Comparison of ENCODE assay signal across 10 mouse cellular contexts in the genomic region with DNA sequence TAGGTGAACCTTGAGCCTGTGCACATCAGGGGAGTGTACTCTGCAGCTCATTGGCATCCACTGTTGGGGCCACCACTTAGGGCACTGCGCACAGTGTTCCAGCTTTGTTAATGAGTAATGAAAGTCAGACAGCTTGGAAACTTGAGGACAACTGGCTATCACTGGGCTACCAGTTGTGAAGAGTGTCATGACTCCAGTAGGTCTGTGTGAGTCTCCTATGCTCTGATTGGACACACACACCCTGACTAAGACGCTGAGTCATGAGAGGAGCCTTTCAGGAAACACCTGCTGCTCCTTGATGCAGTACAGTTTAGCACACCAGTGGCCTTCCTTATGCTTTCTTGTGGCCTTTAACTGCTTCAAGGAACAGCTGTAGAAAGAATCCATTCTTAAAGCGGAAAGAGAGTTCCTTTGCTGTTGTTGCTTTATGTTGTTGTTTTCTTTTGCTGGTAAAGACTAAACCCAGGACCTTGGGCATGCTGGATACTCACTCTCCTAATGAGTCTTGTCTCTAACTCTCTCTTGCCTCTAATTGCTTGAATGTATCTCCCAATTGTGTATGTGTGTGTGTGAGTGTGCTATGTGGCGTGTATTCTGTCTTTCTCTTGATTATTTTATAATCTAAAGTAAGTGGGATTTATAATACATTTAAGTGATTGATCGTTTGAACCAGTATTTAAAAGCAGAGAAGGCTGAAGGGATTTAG. TPM values are rescaled to one million over a fixed set of nuclear protein-coding genes. Genes with fewer than 3 reads are reported as not detected.
DNase-seq lines count a peak whose midpoint lies in the region; ATAC-seq and TF ChIP-seq lines count a peak whose summit lies in the region.
"Had no signal": no experiment of that assay in that cellular context is flagged by ENCODE, and none has a peak within 500 bp of the region (broad histone marks: within the 10 kb centered on the region; RNA-seq: fewer than 3 reads in every experiment).

No protein-coding gene starts in this region.

- no peak for TF ChIP-seq CTCF in lung, postnatal 0 days (IDR thresholded peaks at IDR 0.05)

- H3K27ac ChIP-seq in lung, postnatal 0 days (ENCODE audit: low read length): no peak overlapping the region
- H3K27ac ChIP-seq: hindbrain, embryonic 15.5 days; macrophage had no signal

- ATAC-seq in lung, postnatal 0 days: peak; percentile 58
- ATAC-seq in activated CD4-positive, CD25-positive, alpha-beta regulatory T cell, adult 4 months: no peak

- WGBS in lung, postnatal 0 days: 63% methylated on average over 5 of the region's 5 CpGs

- H3K27me3 ChIP-seq in lung, postnatal 0 days (replicated peaks; ENCODE audit: insufficient read depth, low read length): no peaks in the 10 kb centered on the region
- H3K27me3 ChIP-seq in megakaryocyte, embryonic 14.5 days (replicated peaks): no peaks in the 10 kb centered on the region
- H3K27me3 ChIP-seq: hindbrain, embryonic 15.5 days had no signal

- no peaks in the 10 kb centered on the region for H3K36me3 ChIP-seq in lung, postnatal 0 days (ENCODE audit: insufficient read depth, low read length)
- H3K36me3 ChIP-seq in megakaryocyte, embryonic 14.5 days (replicated peaks; ENCODE audit: low read length): peaks cover 80% of the 10 kb centered on the region
- H3K36me3 ChIP-seq: hindbrain, embryonic 15.5 days had no signal

- H3K4me1 ChIP-seq in lung, postnatal 0 days (ENCODE audit: insufficient read depth, low read depth, low read length): no peaks in the 10 kb centered on the region
- H3K4me1 ChIP-seq in megakaryocyte, embryonic 14.5 days: peaks cover 78% of the 10 kb centered on the region
- H3K4me1 ChIP-seq: hindbrain, embryonic 15.5 days had no signal

- H3K4me2 ChIP-seq in lung, postnatal 0 days (replicated peaks; ENCODE audit: low read depth, low read length): no peak overlapping the region
- H3K4me2 ChIP-seq: hindbrain, embryonic 15.5 days had no signal

- H3K9ac ChIP-seq in lung, postnatal 0 days (replicated peaks; ENCODE audit: low read depth): no peak overlapping the region
- H3K9ac ChIP-seq: hindbrain, embryonic 15.5 days had no signal

- no peaks in the 10 kb centered on the region for H3K9me3 ChIP-seq in lung, postnatal 0 days (ENCODE audit: low read length)
- H3K9me3 ChIP-seq in megakaryocyte, embryonic 14.5 days: no peaks in the 10 kb centered on the region
- H3K9me3 ChIP-seq: hindbrain, embryonic 15.5 days had no signal

- no peak for TF ChIP-seq EP300 in lung, postnatal 0 days (IDR thresholded peaks at IDR 0.05)

- H3K4me3 ChIP-seq in lung, postnatal 0 days (ENCODE audit: low read depth, low read length): no peak overlapping the region
- peak overlapping the region; percentile 83 for H3K4me3 ChIP-seq in megakaryocyte, embryonic 14.5 days (replicated peaks)
- H3K4me3 ChIP-seq: hindbrain, embryonic 15.5 days had no signal

- DNase-seq in lung, postnatal 0 days (ENCODE audit: low spot score): peak; percentile 34
- no peak for DNase-seq in lung, postnatal 25 days (ENCODE audit: low spot score)
- peak; percentile 62 for DNase-seq in kidney, adult 18-20 months
- DNase-seq in cerebellum, postnatal 4 days (ENCODE audit: low spot score in 2 of 2): no peak
- DNase-seq in B cell, adult 2 months: no peak
- DNase-seq in heart, adult 9 months (ENCODE audit: low spot score in 2 of 2): no peak

RNA-seq across cellular contexts. Expression of gene Zfand4, which starts 23.0 kb away (rescaled TPM):
- polyA plus RNA-seq in lung, postnatal 0 days (2015; fragmentation: Nextera tagmentation; extraction: Ambion mirVana): 2.9 and 3.1 TPM in 2 replicates
- 1.3 TPM in 1 of 2 replicates, not detected in the other for polyA plus RNA-seq in megakaryocyte, embryonic 14.5 days (2012; ENCODE audit: insufficient read depth, low replicate concordance)
- 1 to 10 TPM; 1.9 to 2.4 TPM for polyA plus RNA-seq in activated CD4-positive, CD25-positive, alpha-beta regulatory T cell, adult 4 months (2017; shearing (Covaris generic))

RNA-seq across cellular contexts. Expression of gene March8, which starts 50.8 kb away (rescaled TPM):
- 26.4 and 29.0 TPM in 2 replicates for polyA plus RNA-seq in lung, postnatal 0 days (2015; fragmentation: Nextera tagmentation; extraction: Ambion mirVana)
- 3.4 and 8.1 TPM in 2 replicates for polyA plus RNA-seq in megakaryocyte, embryonic 14.5 days (2012; ENCODE audit: insufficient read depth, low replicate concordance)
- under 1 TPM; 0.13 to 0.40 TPM for polyA plus RNA-seq in activated CD4-positive, CD25-positive, alpha-beta regulatory T cell, adult 4 months (2017; shearing (Covaris generic))

Comparison
In these comparisons a context has a peak if more than half of its experiments do, and no peak if none do; other contexts are left out.
1. DNase-seq: peak in lung, postnatal 0 days (single experiment) and kidney, adult 18-20 months (single experiment); none in lung, postnatal 25 days (single experiment), cerebellum, postnatal 4 days (0 of 2), B cell, adult 2 months (0 of 2) and heart, adult 9 months (0 of 2).